Mouse (Mus musculus) G1E (cell line): ENCODE results near the gene Cdkal1. TPM values are rescaled to one million over a fixed set of nuclear protein-coding genes. Genes with fewer than 3 reads are reported as not detected.

ENCODE experiments used
- ATAC-seq: 2 replicates; pipeline ENCODE4 v1.8.0; 2016; ENCODE audit warnings: mild to moderate bottlenecking; ENCODE audit not compliant: insufficient number of reproducible peaks, poor library complexity, low FRiP score, severe bottlenecking; ENCODE audit errors: extremely low read depth
- DNase-seq: peaks from one replicate; pipeline ENCODE4 v3.0.0; 2012; ENCODE audit warnings: low spot score
- H3K27me3 ChIP-seq: 2 replicates; pipeline ENCODE4 v1.6.1; 2012; ENCODE audit warnings: mild to moderate bottlenecking, low read length, inconsistent platforms; ENCODE audit not compliant: insufficient read depth
- H3K36me3 ChIP-seq: replicated peaks from 2 replicates; pipeline ENCODE3; 2012; ENCODE audit warnings: mild to moderate bottlenecking, inconsistent platforms
- H3K4me1 ChIP-seq: 2 replicates; pipeline ENCODE4 v1.6.1; 2012; ENCODE audit warnings: low read depth, low read length, inconsistent platforms, mixed read lengths; ENCODE audit not compliant: insufficient read depth
- H3K4me3 ChIP-seq: 2 replicates; pipeline ENCODE4 v1.5.1; 2012; ENCODE audit warnings: low read depth, mild to moderate bottlenecking, inconsistent platforms, low read length, moderate library complexity, mixed read lengths
- H3K9me3 ChIP-seq: replicated peaks from 2 replicates; pipeline ENCODE4 v1.6.1; 2012; ENCODE audit warnings: inconsistent platforms
- CTCF ChIP-seq: IDR thresholded peaks from 2 replicates; pipeline ENCODE4 v1.5.1; 2012; ENCODE audit warnings: low read depth, low read length, inconsistent platforms, mixed read lengths
- GATA1 ChIP-seq: IDR thresholded peaks from 2 replicates; pipeline ENCODE4 v1.6.1; 2012; ENCODE audit warnings: borderline replicate concordance, low read length, inconsistent platforms, mixed read lengths
- GATA2 ChIP-seq: IDR thresholded peaks from 2 replicates; pipeline ENCODE4 v1.6.1; 2012; ENCODE audit warnings: low read depth, low read length, inconsistent platforms, borderline replicate concordance
- POLR2AphosphoS5 ChIP-seq: IDR thresholded peaks from 2 replicates; pipeline ENCODE4 v1.6.1; 2012; ENCODE audit warnings: low read depth, low read length, inconsistent platforms; ENCODE audit not compliant: insufficient replicate concordance
- TAL1 ChIP-seq: conservative IDR thresholded peaks from 2 replicates; pipeline ENCODE4 v1.6.1; 2012; ENCODE audit warnings: low read depth, low read length, inconsistent platforms, mixed read lengths
- polyA plus RNA-seq: library from polyadenylated mRNA; stranded (reverse); fragments of >175 nt; gene quantifications from 2 replicates; pipeline ENCODE4 v1.2.3, GENCODE M21; 2012
- total RNA-seq, 2 experiments: library from RNA; stranded (forward) in 1 of 2; stranded (reverse) in 1 of 2; fragments of 200-1000 nt in 1 of 2; fragments of >200 nt in 1 of 2; fragmentation: Nextera tagmentation in 1 of 2; gene quantifications; 2 replicates each; pipeline ENCODE4 v1.2.3; 2014 to 2017

The Cdkal1 gene
- 35.6 and 64.7 TPM in 2 replicates for total RNA-seq (2014; fragmentation: Nextera tagmentation)
- 50.3 and 53.9 TPM in 2 replicates for total RNA-seq (2017)
- 0.66 and 0.98 TPM in 2 replicates for polyA plus RNA-seq

DNA sequence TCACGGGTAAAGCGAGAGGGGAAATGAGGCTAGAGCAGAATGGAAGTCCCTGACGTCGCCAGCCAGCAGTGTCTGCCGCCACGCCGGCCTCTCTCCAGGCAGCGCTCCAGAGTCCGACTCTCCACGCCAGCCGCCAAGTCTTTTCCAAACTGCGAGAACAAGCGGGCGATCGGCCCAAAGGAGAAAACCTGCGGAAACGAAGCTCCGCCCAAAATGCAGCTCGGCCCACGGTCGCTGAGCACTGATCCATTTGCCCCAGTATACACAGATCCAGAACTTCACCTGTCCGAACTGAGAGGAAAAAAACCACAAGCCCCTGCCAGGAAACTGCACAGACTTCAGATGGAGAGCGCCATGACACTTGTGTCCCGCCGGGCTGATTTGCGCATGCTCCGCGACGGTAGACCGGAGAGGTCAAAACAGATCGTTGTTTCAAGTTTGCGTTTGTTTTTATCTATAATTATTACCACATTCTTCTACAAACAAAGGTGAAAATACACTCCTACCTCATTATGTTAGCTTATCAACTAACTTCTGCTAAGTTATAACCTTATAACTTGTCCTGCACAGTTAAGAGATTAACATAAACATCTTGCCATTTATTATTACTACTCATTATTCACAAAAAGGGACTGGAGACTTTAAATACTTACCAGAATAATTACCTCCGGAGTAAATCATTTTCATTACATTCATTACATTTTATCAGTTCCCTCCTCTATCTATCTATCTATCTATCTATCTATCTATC lies at the start of gene Cdkal1:
TSS of gene Cdkal1 (minus strand) at position 394 of the 751 bp plus-strand sequence.
- no peaks in the 10 kb centered on the region for H3K9me3 ChIP-seq
- H3K36me3 ChIP-seq: peaks cover 31% of the 10 kb centered on the region
- DNase-seq (peak; percentile 54), ATAC-seq (peak; percentile 67)
- TF ChIP-seq POLR2AphosphoS5 (no peak), TAL1 (no peak), CTCF (no peak), GATA2 (no peak), GATA1 (no peak)
- peak within 1 kb of the TSS; percentile 79 for H3K4me3 ChIP-seq
- no peaks in the 10 kb centered on the region for H3K27me3 ChIP-seq
- peaks cover 26% of the 10 kb centered on the region for H3K4me1 ChIP-seq

DNA sequence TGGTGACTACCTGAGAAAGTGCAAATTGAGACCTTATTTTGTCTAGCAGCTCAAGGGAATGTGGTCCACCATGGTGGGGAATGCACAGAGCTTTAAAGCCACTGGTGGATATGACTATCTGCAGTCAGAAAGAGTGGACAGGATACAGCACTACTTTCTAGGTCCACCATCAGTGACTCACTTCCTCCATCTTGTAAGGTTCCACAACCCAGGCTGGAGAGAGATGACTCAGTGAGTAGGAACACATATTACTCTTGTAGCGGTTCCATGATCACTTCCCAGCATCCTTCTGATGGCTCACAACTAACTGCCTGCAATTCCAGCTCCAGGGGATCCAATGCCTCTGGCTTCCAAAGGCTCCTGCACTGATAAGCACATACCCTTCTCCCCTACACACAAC lies 47.9 kb upstream of the Cdkal1 start:
- H3K9me3 ChIP-seq: no peaks in the 10 kb centered on the region
- DNase-seq (no peak), ATAC-seq (no peak)

DNA sequence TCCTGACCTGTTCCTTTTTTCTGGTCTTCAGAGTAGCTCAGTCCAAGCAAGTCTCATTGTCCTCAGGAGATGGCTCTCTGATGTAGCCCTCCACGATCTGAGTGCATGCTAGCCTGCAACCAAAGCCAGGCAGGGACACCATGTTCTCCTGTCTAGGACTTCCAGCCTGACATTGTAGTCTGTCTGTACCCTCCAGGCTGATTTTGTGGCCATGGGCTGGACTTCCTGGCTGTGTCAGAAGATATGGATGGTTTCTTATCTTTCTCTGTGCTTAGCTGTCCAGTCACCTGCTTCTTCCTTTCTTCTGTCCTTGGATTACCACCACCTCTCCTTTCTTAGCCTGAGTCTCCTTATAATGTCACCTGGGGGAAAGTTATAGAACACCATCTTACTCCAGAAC lies 47.2 kb upstream of the Cdkal1 start:
- DNase-seq: no peak
- no peaks in the 10 kb centered on the region for H3K27me3 ChIP-seq
- peaks cover 3% of the 10 kb centered on the region for H3K9me3 ChIP-seq
- peaks cover 26% of the 10 kb centered on the region for H3K36me3 ChIP-seq
- no peak for ATAC-seq
- no peaks in the 10 kb centered on the region for H3K4me1 ChIP-seq
- H3K4me3 ChIP-seq: no peak overlapping the region
- no peak for TF ChIP-seq GATA1
- TF ChIP-seq POLR2AphosphoS5: no peak
- TF ChIP-seq CTCF: no peak
- no peak for TF ChIP-seq GATA2
- TF ChIP-seq TAL1: no peak

More for the DNA sequence above, 47.9 kb upstream of the Cdkal1 start:
- Histone ChIP-seq H3K27me3 (no peaks in the 10 kb centered on the region), H3K4me1 (0 out of 2 replicates have a peak, but pooled peaks cover 2% of the 10 kb centered on the region), H3K4me3 (no peak overlapping the region), H3K36me3 (peaks cover 33% of the 10 kb centered on the region)
- no peak for TF ChIP-seq CTCF
- TF ChIP-seq POLR2AphosphoS5: no peak
- TF ChIP-seq GATA1: no peak
- TF ChIP-seq TAL1: no peak
- TF ChIP-seq GATA2: no peak

DNA sequence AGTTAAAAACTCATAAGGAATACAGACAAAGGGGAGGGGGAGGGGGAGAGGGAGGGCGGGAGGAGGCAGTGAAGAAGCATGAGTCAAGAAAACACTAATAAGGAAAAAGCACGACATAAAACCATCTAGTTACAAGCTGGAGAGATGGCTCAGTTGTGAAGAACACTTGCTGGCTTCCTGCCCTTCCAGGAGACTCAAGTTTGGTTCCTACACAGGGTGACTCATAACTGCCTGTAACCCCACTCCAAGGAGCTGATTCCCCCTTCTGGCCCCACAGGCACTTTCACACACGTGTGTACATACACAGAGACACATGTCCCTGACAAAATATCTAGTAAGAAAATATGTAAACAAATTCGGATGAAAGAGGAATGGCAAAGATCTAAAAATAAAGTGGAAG lies 46.2 kb upstream of the Cdkal1 start:
- ATAC-seq (no peak), DNase-seq (no peak)
- TF ChIP-seq CTCF (no peak), GATA1 (no peak), POLR2AphosphoS5 (no peak), GATA2 (no peak), TAL1 (no peak)
- Histone ChIP-seq H3K4me1 (no peaks in the 10 kb centered on the region), H3K4me3 (no peak overlapping the region), H3K36me3 (peaks cover 16% of the 10 kb centered on the region), H3K27me3 (no peaks in the 10 kb centered on the region), H3K9me3 (peaks cover 5% of the 10 kb centered on the region)

DNA sequence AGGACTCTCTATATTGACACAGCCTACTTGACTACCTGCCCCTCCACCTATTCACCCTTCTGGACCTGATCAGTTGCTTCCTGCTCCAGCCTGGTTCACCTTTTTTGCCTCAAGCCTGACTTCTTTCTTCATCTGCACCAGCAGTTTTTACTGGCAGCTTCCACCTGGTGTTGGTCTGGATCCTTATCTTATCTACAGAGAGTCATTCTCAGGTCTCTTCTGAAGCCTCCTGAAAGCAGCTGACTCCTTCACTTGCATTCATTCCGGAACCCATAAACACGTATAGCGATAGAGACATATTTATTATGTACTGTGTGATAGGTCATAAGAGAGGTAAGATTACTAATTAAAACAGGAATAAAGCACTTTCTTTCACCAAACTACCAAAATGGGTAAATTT lies 11.3 kb upstream of the Cdkal1 start:
- no peak for TF ChIP-seq POLR2AphosphoS5
- no peak for TF ChIP-seq GATA1
- no peak for TF ChIP-seq GATA2
- TF ChIP-seq CTCF: no peak
- TF ChIP-seq TAL1: no peak

DNA sequence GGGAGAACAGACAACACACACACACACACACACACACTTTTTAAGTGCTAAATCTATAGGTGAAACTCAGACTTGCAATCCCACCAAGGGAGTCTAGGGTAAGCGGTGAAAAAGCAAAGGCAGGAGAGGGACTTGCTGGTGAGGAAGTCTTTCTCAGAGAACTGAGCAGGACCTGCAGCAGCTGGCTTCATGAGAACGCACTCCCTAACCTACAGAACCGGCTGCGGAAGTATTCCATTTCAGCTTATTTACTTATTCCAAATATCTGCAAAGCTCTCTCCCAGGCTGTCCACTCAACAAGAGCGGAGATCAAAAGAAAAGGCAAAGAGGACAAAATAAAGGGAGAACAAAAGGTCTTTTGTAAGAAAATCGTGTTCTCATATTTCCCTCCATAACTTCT lies 8.9 kb upstream of the Cdkal1 start:
- DNase-seq: no peak
- Histone ChIP-seq H3K9me3 (no peaks in the 10 kb centered on the region), H3K4me3 (no peak overlapping the region), H3K4me1 (peaks cover 4% of the 10 kb centered on the region; the same call in 1 of the 2 replicates), H3K27me3 (peaks cover 23% of the 10 kb centered on the region), H3K36me3 (no peaks in the 10 kb centered on the region)
- ATAC-seq: no peak
- TF ChIP-seq TAL1 (no peak), POLR2AphosphoS5 (no peak), CTCF (no peak), GATA2 (no peak), GATA1 (no peak)

More for the DNA sequence above, 11.3 kb upstream of the Cdkal1 start:
- ATAC-seq (no peak), DNase-seq (no peak)
- Histone ChIP-seq H3K36me3 (no peaks in the 10 kb centered on the region), H3K4me1 (no peaks in the 10 kb centered on the region), H3K4me3 (no peak overlapping the region), H3K9me3 (no peaks in the 10 kb centered on the region), H3K27me3 (peaks cover 32% of the 10 kb centered on the region)
